Mouse (Mus musculus) cerebellum, postnatal 4 days (tissue): ENCODE measurements around the gene Dnajc21.

Experiments
- DNase-seq, 2 experiments: peaks; one replicate each; pipeline ENCODE4 v3.0.0; 2022; ENCODE audit warnings: low spot score in 2 of 2, mixed read lengths in 1 of 2

The Dnajc21 gene

DNA sequence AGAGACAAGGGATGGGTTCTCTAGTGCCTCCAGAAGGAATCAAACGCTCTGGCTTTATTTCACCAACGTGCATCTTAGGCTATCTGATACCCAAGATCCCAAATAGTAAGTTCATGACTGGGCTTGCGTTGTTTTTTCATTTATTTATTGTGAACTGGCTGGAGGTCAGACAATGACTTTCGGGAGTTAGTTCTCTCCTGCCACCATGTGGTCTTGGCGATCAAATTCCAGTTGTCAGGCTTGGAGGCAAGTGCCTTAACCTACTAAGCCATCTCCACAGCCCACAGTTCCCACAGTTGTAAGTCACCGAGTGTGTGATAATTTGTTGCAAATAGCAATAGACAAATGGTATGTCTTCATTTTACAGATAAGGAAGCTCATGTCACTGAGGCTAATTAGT lies 30.4 kb downstream of the Dnajc21 start:
- no peak for DNase-seq

DNA sequence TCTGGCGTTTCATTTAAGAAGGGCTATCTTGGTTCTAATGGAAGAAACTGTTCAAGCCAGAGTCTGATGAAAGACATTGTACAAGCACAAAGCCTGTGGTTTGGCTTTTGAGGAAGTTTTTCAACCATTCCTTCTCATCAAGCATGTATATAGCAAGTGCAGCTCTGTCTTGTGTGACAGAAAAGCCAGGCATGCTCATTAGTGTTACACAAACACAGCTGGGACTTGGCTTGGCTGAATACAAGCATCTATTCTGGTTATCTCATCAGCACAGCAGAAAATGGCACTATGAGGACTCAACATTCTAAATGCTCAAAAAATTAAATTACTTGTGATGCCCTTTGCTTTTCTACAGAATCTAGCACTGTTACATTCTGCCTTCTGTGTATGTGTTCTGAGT lies 33.4 kb downstream of the Dnajc21 start:
- no peak for DNase-seq

GRCm38 (mm10) chr15:10426545-10427266 lies 43.6 kb downstream of the Dnajc21 start:
- no peak for DNase-seq

- DNase-seq = no peak
Measured at GRCm38 (mm10) chr15:10426124-10426523, 44.2 kb downstream of the Dnajc21 start.

- DNase-seq = no peak
Measured at GRCm38 (mm10) chr15:10421785-10422144, 48.6 kb downstream of the Dnajc21 start.

- no peak for DNase-seq
Measured at GRCm38 (mm10) chr15:10421138-10421784, 49.1 kb downstream of the Dnajc21 start.

DNA sequence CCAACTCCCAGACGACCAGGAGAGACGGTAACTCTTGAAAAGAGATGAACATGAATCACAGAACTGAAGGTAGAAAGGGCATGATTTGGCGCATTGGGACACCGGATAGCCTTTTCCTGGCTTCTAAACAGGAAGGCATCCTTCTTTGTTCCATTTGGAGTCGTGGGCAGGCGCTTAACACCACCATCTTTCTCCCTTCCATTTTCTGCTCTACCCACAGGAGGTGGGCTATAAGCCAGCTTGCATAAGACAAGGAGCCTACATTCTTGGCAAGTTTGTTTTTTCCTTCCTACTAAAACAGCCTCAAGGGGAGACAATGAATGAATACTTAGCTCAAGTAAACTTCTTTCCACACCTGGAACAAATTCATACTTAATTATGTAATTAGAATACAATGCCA lies 56.7 kb downstream of the Dnajc21 start:
- no peak for DNase-seq

- no peak for DNase-seq
Measured at GRCm38 (mm10) chr15:10410881-10411280, 59.4 kb downstream of the Dnajc21 start.

- DNase-seq = no peak
Measured at GRCm38 (mm10) chr15:10409842-10410241, 60.5 kb downstream of the Dnajc21 start.

- no peak for DNase-seq
Measured at GRCm38 (mm10) chr15:10400415-10400814, 69.9 kb downstream of the Dnajc21 start.

- no peak for DNase-seq
Measured at GRCm38 (mm10) chr15:10399795-10400194, 70.5 kb downstream of the Dnajc21 start.
